Mouse (Mus musculus): ENCODE results near the gene 1700018B08Rik.

- TF ChIP-seq CTCF (IDR thresholded peaks at IDR 0.05; ENCODE audit: low read depth) (no peak), EP300 (IDR thresholded peaks at IDR 0.05; ENCODE audit: low read depth) (peak; percentile 55)
Measured at GRCm38 (mm10) chr8:121585159-121585825, 41.2 kb upstream of the 1700018B08Rik start.

Measured in liver, embryonic 14.5 days (tissue).